ENCODE assay signal across 27 mouse cellular contexts in the genomic region with DNA sequence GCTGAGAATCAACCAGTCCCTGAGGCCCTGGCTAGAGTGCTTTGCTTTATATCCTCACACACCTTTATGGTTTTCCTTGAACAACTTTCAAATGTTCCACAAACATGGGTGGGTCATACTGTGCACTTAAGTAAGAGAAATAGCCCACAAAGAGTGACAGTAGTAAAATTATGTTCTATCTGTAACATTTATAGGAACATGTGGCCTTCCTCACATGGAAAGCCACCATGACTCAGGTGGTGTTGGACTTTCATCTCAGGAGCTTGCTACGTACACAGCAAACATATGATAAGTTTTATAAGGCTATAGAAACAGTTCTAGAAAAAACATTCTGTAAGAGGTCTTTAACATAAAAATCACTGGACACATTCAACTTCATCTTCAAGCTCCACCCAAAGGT.
DNase-seq lines count a peak whose midpoint lies in the region; ATAC-seq lines count a peak whose summit lies in the region.
"Had no signal": no experiment of that assay in that cellular context is flagged by ENCODE, and none has a peak within 500 bp of the region (broad histone marks: within the 10 kb centered on the region; RNA-seq: fewer than 3 reads in every experiment).

No protein-coding gene starts in this region.

- no peak overlapping the region for H3K9ac ChIP-seq in intestine, embryonic 16.5 days (ENCODE audit: low read depth, low read length)
- H3K9ac ChIP-seq: embryonic facial prominence, embryonic 13.5 days; embryonic facial prominence, embryonic 15.5 days; forebrain, embryonic 12.5 days had no signal

- H3K4me2 ChIP-seq in intestine, embryonic 16.5 days (ENCODE audit: low read depth, low read length): no peak overlapping the region
- H3K4me2 ChIP-seq: embryonic facial prominence, embryonic 13.5 days; embryonic facial prominence, embryonic 15.5 days; forebrain, embryonic 12.5 days had no signal

- 65% methylated on average over 1 of the region's 1 CpGs for WGBS in intestine, embryonic 16.5 days
- WGBS in large intestine, adult 2 months: 45% methylated on average over 1 of the region's 1 CpGs
- WGBS in midbrain, embryonic 10.5 days: 94% methylated on average over 1 of the region's 1 CpGs

- H3K4me3 ChIP-seq in intestine, embryonic 16.5 days (ENCODE audit: low read length): no peak overlapping the region
- no peak overlapping the region for H3K4me3 ChIP-seq in midbrain, embryonic 10.5 days
- H3K4me3 ChIP-seq: embryonic facial prominence, embryonic 13.5 days; embryonic facial prominence, embryonic 15.5 days; erythroblast, embryonic 14.5 days; forebrain, embryonic 10.5 days; forebrain, embryonic 12.5 days had no signal

- peak; percentile 75 for ATAC-seq in intestine, embryonic 16.5 days
- no peak for ATAC-seq in cerebellum, adult (ENCODE audit: insufficient number of reproducible peaks, low FRiP score, low TSS enrichment)
- ATAC-seq: activated CD4-positive, CD25-positive, alpha-beta regulatory T cell, adult 4 months; CD4-positive, CD25-positive, alpha-beta regulatory T cell, adult 4 months; forebrain, embryonic 14.5 days; forebrain, embryonic 16.5 days; Patski had no signal

- H3K27me3 ChIP-seq in intestine, embryonic 16.5 days (replicated peaks; ENCODE audit: control insufficient read depth, insufficient read depth, low read length): no peaks in the 10 kb centered on the region
- H3K27me3 ChIP-seq in midbrain, embryonic 10.5 days (ENCODE audit: low read depth, poor library complexity, severe bottlenecking): peaks cover 23% of the 10 kb centered on the region
- H3K27me3 ChIP-seq: CH12.LX; embryonic facial prominence, embryonic 13.5 days; embryonic facial prominence, embryonic 15.5 days; forebrain, embryonic 12.5 days had no signal

- no peak overlapping the region for H3K27ac ChIP-seq in intestine, embryonic 16.5 days (ENCODE audit: low read length)
- no peak overlapping the region for H3K27ac ChIP-seq in midbrain, embryonic 10.5 days (replicated peaks)
- H3K27ac ChIP-seq: embryonic facial prominence, embryonic 13.5 days; embryonic facial prominence, embryonic 15.5 days; forebrain, embryonic 10.5 days; forebrain, embryonic 12.5 days had no signal

- DNase-seq in large intestine, adult 2 months (ENCODE audit: low read depth, low spot score): peak; percentile 82
- DNase-seq in B cell, adult 2 months: no peak
- no peak for DNase-seq in midbrain, embryonic 10.5 days (ENCODE audit: low spot score)
- DNase-seq: adrenal gland, adult 8-10 months; adrenal gland, postnatal 14 days; adrenal gland, postnatal 36 days; cerebellum, adult 11 months; cerebellum, adult 18-20 months; cerebellum, adult 8-10 months; cerebellum, adult 9-11 months; cerebellum, postnatal 14 days; cerebellum, postnatal 36 days; embryo, embryonic 11 days had no signal

- H3K36me3 ChIP-seq in intestine, embryonic 16.5 days (ENCODE audit: control insufficient read depth, insufficient read depth, low read length): no peaks in the 10 kb centered on the region
- H3K36me3 ChIP-seq in midbrain, embryonic 10.5 days: no peaks in the 10 kb centered on the region
- H3K36me3 ChIP-seq: embryonic facial prominence, embryonic 13.5 days; embryonic facial prominence, embryonic 15.5 days; forebrain, embryonic 10.5 days; forebrain, embryonic 12.5 days; G1E had no signal

- H3K9me3 ChIP-seq in intestine, embryonic 16.5 days (ENCODE audit: control insufficient read depth, low read length): no peaks in the 10 kb centered on the region
- H3K9me3 ChIP-seq in midbrain, embryonic 10.5 days (replicated peaks): peaks cover 9% of the 10 kb centered on the region; the same call in 1 of the 2 replicates
- H3K9me3 ChIP-seq: embryonic facial prominence, embryonic 15.5 days; forebrain, embryonic 10.5 days; forebrain, embryonic 12.5 days; G1E had no signal

- no peaks in the 10 kb centered on the region for H3K4me1 ChIP-seq in intestine, embryonic 16.5 days (ENCODE audit: control insufficient read depth, insufficient read depth, low read length)
- H3K4me1 ChIP-seq in midbrain, embryonic 10.5 days: no peaks in the 10 kb centered on the region
- H3K4me1 ChIP-seq: forebrain, embryonic 10.5 days; forebrain, embryonic 12.5 days had no signal
